Mouse (Mus musculus): ENCODE results near the gene Wfdc16. TPM values are rescaled to one million over a fixed set of nuclear protein-coding genes. Genes with fewer than 3 reads are reported as not detected.
"Not testable (repeated sequence)": the region's sequence is repeated elsewhere in the genome, so short reads cannot be mapped to it uniquely, and the experiment has no call there.

Wfdc16 gene
- polyA plus RNA-seq, 1 experiment from 2014 or later, result not detected

DNA sequence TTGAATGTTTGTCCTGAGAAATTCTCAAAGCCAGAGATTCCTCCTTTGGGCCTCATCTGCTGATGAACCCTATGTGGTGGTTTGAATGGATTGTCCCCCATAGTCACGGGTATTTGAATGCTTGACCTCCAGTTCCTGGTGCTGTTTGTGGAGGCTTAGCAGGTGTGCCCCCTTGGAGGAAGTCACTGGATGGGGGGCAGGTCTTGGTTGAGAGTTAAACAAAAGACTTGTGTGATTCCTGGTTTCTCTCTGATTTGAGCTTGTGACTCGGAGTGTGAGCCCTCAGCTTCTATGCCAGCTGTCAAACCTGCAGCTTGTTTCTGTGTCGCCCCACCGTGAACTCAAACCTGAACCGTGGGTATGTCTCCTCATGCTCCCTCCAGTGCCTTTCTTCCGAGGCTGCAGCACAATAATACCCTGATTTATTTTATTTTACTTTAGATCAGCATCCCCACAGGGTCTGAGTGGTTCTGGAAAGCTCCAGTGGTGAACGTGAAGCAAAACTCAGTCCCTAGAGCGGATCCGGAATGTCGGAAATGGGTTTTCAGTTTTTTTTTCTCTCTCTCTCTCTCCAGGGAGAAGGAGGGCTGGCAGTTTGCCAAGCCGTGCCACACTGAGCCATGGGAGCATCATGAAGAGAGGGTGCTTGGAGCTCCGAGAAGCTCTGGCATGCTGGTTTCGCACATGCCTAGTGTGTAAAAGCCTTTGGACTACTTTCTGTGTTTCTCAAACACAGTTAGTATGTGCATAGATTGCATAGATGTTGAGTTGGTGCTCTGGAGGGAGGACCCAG is 3.5 kb upstream of the Wfdc16 start:
- Histone ChIP-seq H3K4me1 (replicated peaks) (no peaks in the 10 kb centered on the region), H3K9me3 (no peaks in the 10 kb centered on the region), H3K4me3 (replicated peaks) (no peak overlapping the region), H3K27me3 (no peaks in the 10 kb centered on the region), H3K4me2 (replicated peaks) (no peak overlapping the region), H3K36me3 (no peaks in the 10 kb centered on the region), H3K9ac (replicated peaks) (no peak overlapping the region), H3K27ac (no peak overlapping the region)
- 78% methylated on average over 13 of the region's 13 CpGs for WGBS
- no peak for ATAC-seq

DNA sequence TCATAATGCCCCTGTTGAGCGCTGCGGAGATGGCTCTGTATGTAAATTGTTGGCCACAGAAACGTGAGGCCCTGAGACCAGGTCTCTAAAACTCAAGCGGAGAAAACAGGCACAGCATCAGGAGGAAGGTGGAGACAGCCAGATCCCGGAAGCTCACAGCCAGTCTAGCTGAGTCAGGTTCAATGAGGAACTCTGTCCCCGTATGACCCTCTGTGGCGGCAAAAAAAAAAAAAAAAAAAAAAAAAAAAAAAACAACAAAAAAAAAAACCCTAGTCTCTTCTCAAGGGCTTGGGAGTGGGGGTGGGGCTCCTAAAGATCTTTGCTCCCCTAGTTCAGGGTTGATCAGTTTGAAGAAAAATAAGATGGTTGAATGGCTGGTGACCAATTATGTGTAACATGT is 2.5 kb upstream of the Wfdc16 start:
- Histone ChIP-seq H3K9ac (replicated peaks) (no peak overlapping the region), H3K27me3 (no peaks in the 10 kb centered on the region), H3K4me3 (replicated peaks) (no peak overlapping the region), H3K4me2 (replicated peaks) (no peak overlapping the region), H3K36me3 (no peaks in the 10 kb centered on the region), H3K27ac (no peak overlapping the region), H3K4me1 (replicated peaks) (no peaks in the 10 kb centered on the region), H3K9me3 (no peaks in the 10 kb centered on the region)
- WGBS, result 64% methylated on average over 7 of the region's 7 CpGs
- no peak for ATAC-seq

DNA sequence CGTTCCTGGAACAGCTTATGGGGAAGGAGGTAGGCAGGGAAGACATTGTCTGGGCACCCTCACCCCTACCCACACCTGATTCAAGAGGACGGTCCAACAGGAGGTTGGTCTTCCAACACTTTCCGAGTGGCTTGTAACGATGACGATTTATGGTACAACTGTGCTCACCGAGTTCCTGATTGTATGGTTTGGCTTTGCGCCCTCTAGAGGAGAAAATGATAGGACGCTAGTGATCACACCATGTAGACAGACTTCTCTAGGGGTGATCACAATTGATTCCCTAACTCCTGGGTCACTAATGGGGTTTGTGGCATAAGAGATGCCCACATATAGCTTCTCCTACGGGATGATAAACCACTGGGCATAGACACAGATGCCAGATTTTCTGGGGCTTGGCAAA is 3.3 kb downstream of the Wfdc16 start:
- Histone ChIP-seq H3K9me3 (no peaks in the 10 kb centered on the region), H3K27ac (no peak overlapping the region), H3K4me3 (replicated peaks) (no peak overlapping the region), H3K27me3 (no peaks in the 10 kb centered on the region), H3K4me1 (replicated peaks) (no peaks in the 10 kb centered on the region), H3K36me3 (no peaks in the 10 kb centered on the region), H3K4me2 (replicated peaks) (no peak overlapping the region), H3K9ac (replicated peaks) (no peak overlapping the region)
- ATAC-seq, result no peak
- 76% methylated on average over 9 of the region's 9 CpGs for WGBS

DNA sequence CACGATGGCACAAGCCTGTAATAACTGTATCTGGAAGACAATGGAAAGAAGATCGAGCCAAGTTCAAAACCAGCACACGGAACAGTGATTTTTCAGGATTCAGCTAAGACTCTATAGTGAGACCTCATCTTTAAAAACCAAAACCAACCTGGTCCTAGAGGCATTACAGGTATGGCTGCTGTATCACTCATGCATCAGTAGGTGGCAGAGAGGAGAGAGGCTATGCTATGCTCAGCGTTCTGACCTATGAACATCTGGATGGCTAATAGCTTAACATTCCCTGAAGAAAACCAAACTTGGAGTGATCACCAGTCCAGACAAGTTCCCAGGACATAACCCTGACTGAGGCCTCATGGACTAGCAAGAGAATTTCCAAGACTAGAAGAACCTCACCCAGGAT is 16.8 kb downstream of the Wfdc16 start:
- Histone ChIP-seq H3K9ac (replicated peaks) (no peak overlapping the region), H3K9me3 (no peaks in the 10 kb centered on the region), H3K27me3 (no peaks in the 10 kb centered on the region), H3K27ac (no peak overlapping the region), H3K4me1 (replicated peaks) (no peaks in the 10 kb centered on the region), H3K4me3 (replicated peaks) (no peak overlapping the region), H3K36me3 (no peaks in the 10 kb centered on the region), H3K4me2 (replicated peaks) (no peak overlapping the region)
- 84% methylated on average over 4 of the region's 4 CpGs for WGBS
- ATAC-seq, result no peak

DNA sequence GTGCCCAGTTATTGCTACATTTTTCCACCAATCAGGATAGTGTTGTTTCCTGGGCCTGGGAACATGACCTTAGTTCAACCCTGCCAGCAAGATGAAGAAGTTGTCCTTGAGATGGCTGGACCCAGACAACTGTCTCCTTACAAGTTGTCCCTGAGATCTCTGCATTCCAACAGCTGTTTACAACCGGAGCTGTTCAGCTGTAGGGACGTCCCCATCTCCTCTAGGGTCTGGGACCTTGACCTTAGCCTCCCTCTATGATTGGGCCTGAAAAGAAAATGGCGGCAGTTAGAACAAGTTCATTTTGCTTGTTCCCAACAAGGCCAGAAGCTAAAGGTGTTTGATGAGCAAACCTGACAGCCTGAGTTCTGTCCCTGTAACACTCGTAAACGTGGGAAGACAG is 19.5 kb downstream of the Wfdc16 start:
- H3K4me3 ChIP-seq (replicated peaks), result no peak overlapping the region
- no peak overlapping the region for H3K4me2 ChIP-seq (replicated peaks)
- 79% methylated on average over 5 of the region's 5 CpGs for WGBS
- H3K9me3 ChIP-seq, result no peaks in the 10 kb centered on the region
- no peak overlapping the region for H3K9ac ChIP-seq (replicated peaks)
- H3K27ac ChIP-seq, result no peak overlapping the region
- H3K4me1 ChIP-seq (replicated peaks), result no peaks in the 10 kb centered on the region
- no peaks in the 10 kb centered on the region for H3K27me3 ChIP-seq
- no peak for ATAC-seq
- no peaks in the 10 kb centered on the region for H3K36me3 ChIP-seq

DNA sequence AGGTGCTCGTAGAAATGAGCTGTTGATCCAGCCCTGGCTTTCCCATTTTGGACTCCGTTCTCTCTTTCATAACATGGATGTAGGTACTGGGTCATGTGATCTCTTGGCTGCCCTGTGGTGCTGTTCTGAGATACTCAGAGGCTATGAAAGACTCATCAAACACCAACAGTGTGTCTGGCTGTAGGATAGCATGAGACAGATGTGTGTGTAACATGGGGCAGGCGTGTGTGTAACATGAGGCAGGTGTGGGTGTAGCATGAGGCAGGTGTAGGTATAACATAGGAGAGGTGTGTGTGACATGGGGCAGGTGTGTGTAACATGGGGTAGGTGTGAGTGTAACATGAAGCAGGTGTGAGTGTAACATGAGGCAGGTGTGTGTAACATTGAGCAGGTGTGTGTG is 23.2 kb downstream of the Wfdc16 start:
- H3K4me1 ChIP-seq (replicated peaks), result no peaks in the 10 kb centered on the region
- WGBS, result 90% methylated on average over 3 of the region's 3 CpGs
- ATAC-seq, result no peak
- H3K36me3 ChIP-seq, result no peaks in the 10 kb centered on the region
- no peak overlapping the region for H3K9ac ChIP-seq (replicated peaks)
- no peaks in the 10 kb centered on the region for H3K9me3 ChIP-seq
- H3K4me3 ChIP-seq (replicated peaks), result no peak overlapping the region
- no peaks in the 10 kb centered on the region for H3K27me3 ChIP-seq
- no peak overlapping the region for H3K4me2 ChIP-seq (replicated peaks)
- no peak overlapping the region for H3K27ac ChIP-seq

DNA sequence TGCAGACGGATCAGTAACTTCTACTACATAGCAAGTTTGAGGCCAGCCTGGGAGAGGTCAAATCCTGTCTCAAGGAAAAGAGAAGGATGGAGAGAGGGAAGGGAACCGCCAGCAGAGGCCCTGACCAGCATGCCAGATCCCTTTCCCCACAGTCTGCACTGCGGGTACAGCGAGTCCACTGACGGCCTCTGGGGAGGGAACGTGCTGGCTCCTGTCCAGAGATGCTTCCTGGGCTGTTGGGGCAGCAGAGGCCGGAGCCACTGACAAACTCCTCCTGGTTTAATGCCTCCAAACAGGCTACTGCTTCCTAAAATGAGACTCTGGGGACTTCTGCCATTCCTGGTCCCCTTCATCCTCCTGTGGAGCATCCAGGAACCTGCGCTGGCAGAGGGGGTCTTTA is 25.1 kb downstream of the Wfdc16 start, which contains the start of the genes Wfdc6b and Wfdc8:
Wfdc6b (plus strand) TSS at position 52 of the 400 bp plus-strand sequence.
Wfdc8 (minus strand) TSS at position 156 of the 400 bp plus-strand sequence.
- H3K27ac ChIP-seq; H3K4me2 ChIP-seq (replicated peaks); ATAC-seq; H3K4me3 ChIP-seq (replicated peaks); H3K9me3 ChIP-seq; H3K27me3 ChIP-seq; H3K36me3 ChIP-seq; H3K9ac ChIP-seq (replicated peaks); H3K4me1 ChIP-seq (replicated peaks): not testable (repeated sequence)
- WGBS, result 52% methylated on average over 8 of the region's 8 CpGs

DNA sequence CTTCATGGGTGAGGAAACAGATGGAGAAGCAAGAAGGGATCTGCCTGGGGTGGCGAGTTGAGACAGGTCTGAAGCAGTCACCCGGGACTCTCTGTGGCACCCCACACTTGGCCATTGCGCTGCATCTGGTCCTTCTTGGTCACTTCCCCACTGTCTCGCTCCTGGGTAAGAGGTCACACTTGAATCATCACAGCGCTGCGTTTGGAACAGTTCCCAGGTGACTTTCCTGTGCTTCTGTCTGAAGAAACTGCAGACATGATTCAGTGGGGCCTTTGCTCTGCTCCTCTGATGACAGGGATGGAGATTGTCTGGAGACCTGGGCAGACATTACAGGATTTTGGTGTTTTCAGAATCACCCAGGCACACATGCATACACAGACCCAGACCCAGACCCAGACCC is 29.8 kb downstream of the Wfdc16 start:
- 85% methylated on average over 6 of the region's 6 CpGs for WGBS
- no peak for ATAC-seq
- H3K4me2 ChIP-seq (replicated peaks), result no peak overlapping the region
- H3K27me3 ChIP-seq, result no peaks in the 10 kb centered on the region
- H3K9me3 ChIP-seq, result no peaks in the 10 kb centered on the region
- no peaks in the 10 kb centered on the region for H3K36me3 ChIP-seq
- no peak overlapping the region for H3K4me3 ChIP-seq (replicated peaks)
- no peak overlapping the region for H3K9ac ChIP-seq (replicated peaks)
- no peak overlapping the region for H3K27ac ChIP-seq
- H3K4me1 ChIP-seq (replicated peaks), result no peaks in the 10 kb centered on the region

DNA sequence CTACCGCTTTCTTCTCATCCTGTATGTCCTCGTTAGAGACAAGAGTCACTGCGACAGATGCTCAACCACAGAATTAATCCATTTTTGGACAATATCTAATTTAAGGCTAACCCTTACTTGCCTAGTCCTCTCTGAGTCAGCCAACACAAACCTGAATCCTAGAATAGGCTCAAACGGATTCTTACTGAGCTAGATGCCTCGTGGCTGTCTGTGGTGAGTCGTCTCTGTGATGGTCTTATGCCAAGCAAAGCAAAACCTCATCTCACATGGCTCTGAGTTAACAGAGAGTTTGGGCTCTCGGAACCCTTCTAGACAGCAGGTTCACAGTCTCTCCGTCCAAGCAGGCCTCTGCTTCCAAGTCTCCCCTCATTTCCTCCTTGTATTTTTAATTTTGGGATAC is 34.2 kb downstream of the Wfdc16 start:
- no peak overlapping the region for H3K4me2 ChIP-seq (replicated peaks)
- no peak overlapping the region for H3K27ac ChIP-seq
- no peak for ATAC-seq
- no peaks in the 10 kb centered on the region for H3K4me1 ChIP-seq (replicated peaks)
- H3K4me3 ChIP-seq (replicated peaks), result no peak overlapping the region
- no peaks in the 10 kb centered on the region; the same call in 1 of the 2 replicates for H3K9me3 ChIP-seq
- H3K27me3 ChIP-seq, result no peaks in the 10 kb centered on the region
- WGBS, result 94% methylated on average over 8 of the region's 8 CpGs
- no peak overlapping the region for H3K9ac ChIP-seq (replicated peaks)
- H3K36me3 ChIP-seq, result no peaks in the 10 kb centered on the region

DNA sequence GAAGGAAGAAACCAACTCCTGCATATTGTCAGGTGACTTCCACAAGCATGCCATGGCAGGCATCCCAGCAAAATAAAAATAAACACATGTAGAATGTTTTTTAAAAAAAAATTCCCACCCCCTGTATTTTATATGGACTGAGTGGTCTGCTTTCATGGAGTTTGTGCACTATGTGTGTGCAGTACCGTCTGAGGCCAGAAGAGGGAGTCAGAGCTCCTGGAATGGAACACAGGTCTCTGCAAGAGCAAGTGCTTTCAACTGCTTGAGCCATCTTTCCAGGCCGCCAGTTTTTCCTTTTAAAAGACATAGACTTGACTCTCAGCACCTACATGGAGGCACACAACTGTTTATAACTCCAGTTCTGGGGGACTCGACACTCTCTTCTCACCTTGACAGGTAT is 35.1 kb downstream of the Wfdc16 start:
- no peak overlapping the region for H3K9ac ChIP-seq (replicated peaks)
- H3K27ac ChIP-seq, result no peak overlapping the region
- H3K36me3 ChIP-seq, result no peaks in the 10 kb centered on the region
- H3K4me3 ChIP-seq (replicated peaks), result no peak overlapping the region
- 94% methylated on average over 3 of the region's 3 CpGs for WGBS
- no peak for ATAC-seq
- no peaks in the 10 kb centered on the region for H3K27me3 ChIP-seq
- H3K9me3 ChIP-seq, result no peaks in the 10 kb centered on the region; the same call in 1 of the 2 replicates
- H3K4me1 ChIP-seq (replicated peaks), result no peaks in the 10 kb centered on the region
- H3K4me2 ChIP-seq (replicated peaks), result no peak overlapping the region

DNA sequence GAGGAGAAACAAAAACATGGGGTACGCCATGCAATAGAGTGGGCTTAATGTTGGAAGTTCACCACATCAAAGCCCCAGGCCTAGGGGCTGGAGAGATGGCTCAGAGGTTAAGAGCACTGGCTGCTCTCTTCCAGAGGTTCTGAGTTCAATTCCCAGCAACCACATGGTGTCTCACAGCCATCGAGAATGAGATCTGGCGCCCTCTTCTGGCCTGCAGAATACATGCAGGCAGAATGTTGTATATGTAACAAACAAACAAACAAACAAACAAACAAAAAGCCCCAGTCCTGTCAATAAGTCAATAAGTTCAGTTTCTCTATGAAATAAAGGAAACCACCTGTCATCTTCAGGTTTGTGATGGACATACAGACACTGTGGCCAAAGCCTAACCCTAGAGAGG is 38.4 kb downstream of the Wfdc16 start:
- no peak overlapping the region for H3K27ac ChIP-seq
- H3K4me1 ChIP-seq (replicated peaks), result no peaks in the 10 kb centered on the region
- H3K9me3 ChIP-seq, result no peaks in the 10 kb centered on the region; the same call in 1 of the 2 replicates
- H3K36me3 ChIP-seq, result no peaks in the 10 kb centered on the region
- no peak overlapping the region for H3K9ac ChIP-seq (replicated peaks)
- no peak overlapping the region for H3K4me2 ChIP-seq (replicated peaks)
- H3K4me3 ChIP-seq (replicated peaks), result no peak overlapping the region
- ATAC-seq, result no peak
- 70% methylated on average over 3 of the region's 3 CpGs for WGBS
- no peaks in the 10 kb centered on the region for H3K27me3 ChIP-seq

DNA sequence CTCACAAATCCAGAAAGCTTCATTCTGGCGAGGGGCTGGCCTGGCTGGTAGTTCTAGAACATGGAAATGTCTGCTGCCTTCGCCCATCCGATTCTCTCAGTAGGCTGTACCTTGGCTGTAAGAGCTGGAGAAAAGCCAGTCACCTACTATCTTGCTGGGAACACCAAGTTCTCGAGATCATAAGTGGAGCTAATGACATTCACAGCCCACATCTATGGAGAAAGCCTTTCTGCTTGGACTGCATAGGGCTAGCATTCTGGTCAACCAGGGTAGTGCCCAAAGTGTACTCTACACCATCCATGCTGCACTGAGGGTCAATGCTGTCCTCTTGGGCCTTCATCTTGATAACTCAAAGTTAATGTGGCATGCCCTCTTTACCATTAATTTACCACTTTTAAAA is 45.1 kb downstream of the Wfdc16 start, which contains the start of gene Eppin:
Eppin (minus strand) TSS at position 101 of the 400 bp plus-strand sequence.
- Histone ChIP-seq H3K4me2 (replicated peaks) (no peak within 1 kb of the TSS), H3K4me1 (replicated peaks) (no peaks in the 10 kb centered on the region), H3K4me3 (replicated peaks) (no peak within 1 kb of the TSS), H3K27me3 (no peaks in the 10 kb centered on the region), H3K27ac (no peak within 1 kb of the TSS), H3K36me3 (no peaks in the 10 kb centered on the region), H3K9me3 (no peaks in the 10 kb centered on the region), H3K9ac (replicated peaks) (no peak within 1 kb of the TSS)
- 77% methylated on average over 4 of the region's 4 CpGs for WGBS
- ATAC-seq, result no peak

DNA sequence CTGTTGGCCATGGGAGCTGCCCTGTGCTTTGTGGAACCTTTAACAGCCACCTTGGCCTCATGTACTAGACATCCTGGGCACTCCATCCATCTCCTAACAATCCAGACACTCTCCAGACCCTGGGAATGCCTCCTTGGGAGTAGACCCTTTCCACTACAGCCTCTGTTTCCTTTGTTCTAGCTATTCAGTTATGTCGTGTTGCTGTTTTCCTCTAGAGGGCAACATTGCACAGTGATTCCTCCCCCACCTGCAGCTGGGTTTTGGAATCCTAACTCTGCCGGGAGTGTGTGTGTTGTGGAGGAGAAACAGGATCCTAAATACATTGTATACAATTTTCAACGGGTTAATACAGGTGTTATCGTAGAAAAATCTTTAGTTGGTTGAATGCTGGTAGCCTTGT is 46.6 kb downstream of the Wfdc16 start:
- H3K4me2 ChIP-seq (replicated peaks), result no peak overlapping the region
- ATAC-seq, result peak; percentile 65
- no peaks in the 10 kb centered on the region for H3K27me3 ChIP-seq
- no peaks in the 10 kb centered on the region for H3K4me1 ChIP-seq (replicated peaks)
- no peaks in the 10 kb centered on the region for H3K9me3 ChIP-seq
- no peak overlapping the region for H3K9ac ChIP-seq (replicated peaks)
- H3K4me3 ChIP-seq (replicated peaks), result no peak overlapping the region
- WGBS, result 12% methylated on average over 4 of the region's 4 CpGs
- no peaks in the 10 kb centered on the region for H3K36me3 ChIP-seq
- H3K27ac ChIP-seq, result no peak overlapping the region
